Mouse (Mus musculus) limb, embryonic 14.5 days (tissue): ENCODE measurements at regions not wholly inside any gene's neighbourhood (a gene's known extent, or its start where the extent isn't known, plus 50 kb on each side); places are given as distances from the start of the nearest gene placed in this dataset.

Experiments
- ATAC-seq: fragments of 200-750 bp; cut with Nextera tagmentation; 2 replicates; pipeline ENCODE4 v1.8.0; 2017; ENCODE audit warnings: low read depth, moderate number of reproducible peaks, moderate TSS enrichment; ENCODE audit not compliant: low FRiP score
- DNase-seq: peaks from one replicate; pipeline ENCODE4 v3.0.0-alpha.2; 2015; ENCODE audit warnings: low spot score
- H3K27ac ChIP-seq: fragments of 300-500 bp; sonication (generic); replicated peaks from 2 replicates; pipeline ENCODE4 v1.5.1; 2014; ENCODE audit warnings: low read depth, mild to moderate bottlenecking, low read length, moderate library complexity, mixed read lengths
- H3K27me3 ChIP-seq: fragments of 300-500 bp; sonication (generic); 2 replicates; pipeline ENCODE4 v1.6.1; 2014; ENCODE audit warnings: low read length, mixed read lengths; ENCODE audit not compliant: control insufficient read depth, insufficient read depth
- H3K36me3 ChIP-seq: fragments of 300-500 bp; sonication (generic); 2 replicates; pipeline ENCODE4 v1.6.1; 2014; ENCODE audit warnings: mild to moderate bottlenecking, low read length, moderate library complexity, mixed read lengths; ENCODE audit not compliant: control insufficient read depth, insufficient read depth
- H3K4me1 ChIP-seq: fragments of 300-500 bp; sonication (generic); 2 replicates; pipeline ENCODE4 v1.6.1; 2014; ENCODE audit warnings: antibody characterized with exemption, low read length, mixed read lengths; ENCODE audit not compliant: control insufficient read depth, insufficient read depth
- H3K4me2 ChIP-seq: fragments of 300-500 bp; sonication (generic); replicated peaks from 2 replicates; pipeline ENCODE4 v1.6.1; 2014; ENCODE audit warnings: low read depth, mild to moderate bottlenecking, low read length, moderate library complexity; ENCODE audit not compliant: severe bottlenecking
- H3K4me3 ChIP-seq: fragments of 300-500 bp; sonication (generic); replicated peaks from 2 replicates; pipeline ENCODE4 v1.5.1; 2014; ENCODE audit warnings: low read length
- H3K9ac ChIP-seq: fragments of 300-500 bp; sonication (generic); 2 replicates; pipeline ENCODE4 v1.6.1; 2014; ENCODE audit warnings: mild to moderate bottlenecking, low read depth, low read length, moderate library complexity; ENCODE audit not compliant: severe bottlenecking
- H3K9me3 ChIP-seq: fragments of 300-500 bp; sonication (generic); 2 replicates; pipeline ENCODE4 v1.6.1; 2016; ENCODE audit warnings: low read length; ENCODE audit not compliant: control insufficient read depth
- POLR2A ChIP-seq: fragments of 200-500 bp; IDR thresholded peaks from 2 replicates; pipeline ENCODE4 v1.8.0; 2012; ENCODE audit warnings: inconsistent platforms, mild to moderate bottlenecking, moderate library complexity, borderline replicate concordance; ENCODE audit not compliant: insufficient read depth, insufficient read length; ENCODE audit errors: extremely low read depth
- WGBS: fragments of 180-500 bp; shearing (Covaris S2); extraction: QIAGEN DNeasy Blood & Tissue Kit; methylation state at CpG from one replicate; pipeline ENCODE4 v1.1.7; 2014; 5-methylcytosine and 5-hydroxymethylcytosine counted together

GRCm38 (mm10) chr14:104146841-104147240 is 302.6 kb upstream of the Ednrb start:
- no peak overlapping the region for H3K4me2 ChIP-seq
- no peaks in the 10 kb centered on the region for H3K9me3 ChIP-seq
- no peaks in the 10 kb centered on the region for H3K27me3 ChIP-seq
- TF ChIP-seq POLR2A: no peak
- ATAC-seq (no peak), DNase-seq (peak; percentile 7)
- H3K27ac ChIP-seq: no peak overlapping the region
- H3K36me3 ChIP-seq: no peaks in the 10 kb centered on the region
- no peak overlapping the region for H3K4me3 ChIP-seq
- no peak overlapping the region for H3K9ac ChIP-seq
- 59% methylated on average over 5 of the region's 5 CpGs for WGBS
- H3K4me1 ChIP-seq: no peaks in the 10 kb centered on the region

- Histone ChIP-seq H3K4me2 (no peak overlapping the region), H3K27ac (no peak overlapping the region), H3K4me1 (no peaks in the 10 kb centered on the region), H3K4me3 (no peak overlapping the region), H3K9me3 (no peaks in the 10 kb centered on the region), H3K27me3 (no peaks in the 10 kb centered on the region), H3K36me3 (no peaks in the 10 kb centered on the region), H3K9ac (no peak overlapping the region)
- no peak for TF ChIP-seq POLR2A
- DNase-seq: no peak
- ATAC-seq: no peak
- 35% methylated on average over 5 of the region's 5 CpGs for WGBS
Measured at GRCm38 (mm10) chr14:104145395-104145794, 301.2 kb upstream of the Ednrb start.

GRCm38 (mm10) chr14:104114986-104115951 is 271.1 kb upstream of the Ednrb start:
- Histone ChIP-seq H3K4me1 (no peaks in the 10 kb centered on the region), H3K36me3 (no peaks in the 10 kb centered on the region), H3K27ac (no peak overlapping the region), H3K4me3 (no peak overlapping the region), H3K9ac (no peak overlapping the region), H3K27me3 (no peaks in the 10 kb centered on the region), H3K9me3 (no peaks in the 10 kb centered on the region), H3K4me2 (no peak overlapping the region)
- TF ChIP-seq POLR2A: no peak
- WGBS: 81% methylated on average over 14 of the region's 14 CpGs
- ATAC-seq (no peak), DNase-seq (no peak)

GRCm38 (mm10) chr14:104114182-104114581 is 270.0 kb upstream of the Ednrb start:
- no peak for ATAC-seq
- Histone ChIP-seq H3K36me3 (no peaks in the 10 kb centered on the region), H3K27ac (no peak overlapping the region), H3K27me3 (no peaks in the 10 kb centered on the region), H3K4me1 (no peaks in the 10 kb centered on the region), H3K9me3 (no peaks in the 10 kb centered on the region), H3K9ac (no peak overlapping the region), H3K4me3 (no peak overlapping the region), H3K4me2 (no peak overlapping the region)
- WGBS: 75% methylated on average over 3 of the region's 3 CpGs
- TF ChIP-seq POLR2A: no peak
- no peak for DNase-seq

DNA sequence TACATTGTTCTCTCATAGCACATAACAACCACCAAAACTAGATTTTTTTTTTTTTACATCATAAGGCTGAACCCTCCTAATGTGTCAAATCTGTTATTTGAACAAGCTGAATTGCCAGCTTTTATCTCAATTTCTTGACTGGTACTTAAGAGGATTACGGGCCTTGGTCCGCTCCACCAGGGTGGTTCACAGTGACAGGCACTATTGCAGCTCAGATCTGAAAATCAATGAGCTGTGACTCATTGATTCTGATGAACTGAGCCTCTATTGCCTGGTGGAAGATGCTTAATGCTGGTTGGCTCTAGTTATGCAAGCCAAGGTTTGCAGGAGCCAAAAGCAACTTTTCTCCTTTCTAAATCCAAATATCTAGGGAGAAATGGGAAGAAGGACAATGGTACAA is 269.2 kb upstream of the Ednrb start:
- Histone ChIP-seq H3K36me3 (no peaks in the 10 kb centered on the region), H3K27me3 (no peaks in the 10 kb centered on the region), H3K4me2 (no peak overlapping the region), H3K9me3 (no peaks in the 10 kb centered on the region), H3K27ac (no peak overlapping the region), H3K4me1 (no peaks in the 10 kb centered on the region), H3K4me3 (no peak overlapping the region), H3K9ac (no peak overlapping the region)
- DNase-seq (no peak), ATAC-seq (no peak)
- no peak for TF ChIP-seq POLR2A
- 86% methylated on average over 2 of the region's 2 CpGs for WGBS
